Mouse (Mus musculus) CH12.LX (cell line): ENCODE data around the gene Usp6nl. TPM values are rescaled to one million over a fixed set of nuclear protein-coding genes. Genes with fewer than 3 reads are reported as not detected.

Source experiments
- DNase-seq: peaks from one replicate; pipeline ENCODE4 v3.0.0-alpha.2; 2013; ENCODE audit errors: extremely low read depth
- H3K27ac ChIP-seq: 2 replicates; pipeline ENCODE4 v1.5.1; 2012; ENCODE audit warnings: low read depth, mild to moderate bottlenecking, control low read depth, moderate library complexity; ENCODE audit not compliant: insufficient read depth
- H3K27me3 ChIP-seq: replicated peaks from 2 replicates; pipeline ENCODE3; 2012; ENCODE audit warnings: inconsistent platforms
- H3K36me3 ChIP-seq, 2 experiments: replicated peaks in 1 of 2; 2 replicates each; pipeline versions ENCODE3 to v1.6.1; 2012; ENCODE audit warnings: inconsistent platforms in 1 of 2, low read length in 1 of 2, mild to moderate bottlenecking in 1 of 2, mixed read lengths in 1 of 2, moderate library complexity in 1 of 2; ENCODE audit not compliant: control insufficient read depth in 1 of 2, insufficient read depth in 1 of 2
- H3K4me1 ChIP-seq, 2 experiments: 2 replicates each; pipeline ENCODE4 v1.6.1; 2012; ENCODE audit warnings: inconsistent platforms in 1 of 2, moderate library complexity in 1 of 2; ENCODE audit not compliant: insufficient read depth in 2 of 2, control insufficient read depth in 1 of 2
- H3K4me2 ChIP-seq: 2 replicates; pipeline ENCODE4 v1.6.1; 2012; ENCODE audit warnings: low read depth, mild to moderate bottlenecking, control low read depth; ENCODE audit not compliant: poor library complexity, insufficient read depth, severe bottlenecking
- H3K4me3 ChIP-seq, 3 experiments: fragments of 150-350 bp in 1 of 3; sonication (generic) in 1 of 3; replicated peaks in 1 of 3; 2 replicates each; pipeline versions ENCODE3 to v1.5.1; 2011 to 2012; ENCODE audit warnings: low read depth in 2 of 3, low read length in 2 of 3, mild to moderate bottlenecking in 2 of 3, moderate library complexity in 2 of 3, control low read depth in 1 of 3, improper control_type of control experiment in 1 of 3, inconsistent platforms in 1 of 3, mixed read lengths in 1 of 3; ENCODE audit not compliant: poor library complexity in 1 of 3
- H3K79me2 ChIP-seq: replicated peaks from 2 replicates; pipeline ENCODE4 v1.6.1; 2012; ENCODE audit warnings: mild to moderate bottlenecking, moderate library complexity; ENCODE audit not compliant: control insufficient read depth, poor library complexity, insufficient read depth, severe bottlenecking; ENCODE audit errors: extremely low read depth
- H3K9ac ChIP-seq: 2 replicates; pipeline ENCODE4 v1.6.1; 2012; ENCODE audit warnings: low read depth, mild to moderate bottlenecking, control low read depth, moderate library complexity; ENCODE audit not compliant: insufficient read depth
- H3K9me3 ChIP-seq: replicated peaks from 2 replicates; pipeline ENCODE3; 2012; ENCODE audit warnings: low read length, inconsistent platforms, mixed read lengths
- BHLHE40 ChIP-seq: IDR thresholded peaks from 2 replicates; pipeline ENCODE4 v1.6.1; 2011; ENCODE audit warnings: mild to moderate bottlenecking, low read depth, low read length, improper control_type of control experiment
- CHD1 ChIP-seq: IDR thresholded peaks from 2 replicates; pipeline ENCODE4 v1.6.1; 2012; ENCODE audit warnings: low read depth, low read length, improper control_type of control experiment, inconsistent platforms
- CHD2 ChIP-seq: IDR thresholded peaks from 2 replicates; pipeline ENCODE4 v1.6.1; 2011; ENCODE audit warnings: low read length, improper control_type of control experiment
- EP300 ChIP-seq: IDR thresholded peaks from 2 replicates; pipeline ENCODE4 v1.6.1; 2011; ENCODE audit warnings: low read length, improper control_type of control experiment
- GABPA ChIP-seq: IDR thresholded peaks from 2 replicates; pipeline ENCODE4 v1.6.1; 2012; ENCODE audit warnings: low read depth, low read length, improper control_type of control experiment, inconsistent platforms; ENCODE audit not compliant: insufficient replicate concordance
- HCFC1 ChIP-seq: IDR thresholded peaks from 2 replicates; pipeline ENCODE4 v1.6.1; 2012; ENCODE audit warnings: low read depth, mild to moderate bottlenecking, inconsistent platforms, low read length, improper control_type of control experiment
- IRF4 ChIP-seq: IDR thresholded peaks from 2 replicates; pipeline ENCODE4 v1.6.1; 2014; ENCODE audit warnings: low read depth, mild to moderate bottlenecking, inconsistent platforms, low read length, improper control_type of control experiment
- MAX ChIP-seq: IDR thresholded peaks from 2 replicates; pipeline ENCODE4 v1.6.1; 2011; ENCODE audit warnings: low read length, improper control_type of control experiment
- MAZ ChIP-seq: IDR thresholded peaks from 2 replicates; pipeline ENCODE4 v1.6.1; 2012; ENCODE audit warnings: low read depth, mild to moderate bottlenecking, inconsistent platforms, low read length, improper control_type of control experiment, moderate library complexity
- MEF2A ChIP-seq: IDR thresholded peaks from 2 replicates; pipeline ENCODE4 v1.6.1; 2014; ENCODE audit warnings: low read depth, mild to moderate bottlenecking, inconsistent platforms, low read length, improper control_type of control experiment, borderline replicate concordance
- MXI1 ChIP-seq: IDR thresholded peaks from 2 replicates; pipeline ENCODE4 v1.6.1; 2011; ENCODE audit warnings: mild to moderate bottlenecking, low read depth, low read length, improper control_type of control experiment
- NELFE ChIP-seq: IDR thresholded peaks from 2 replicates; pipeline ENCODE4 v1.6.1; 2011; ENCODE audit warnings: low read depth, low read length, improper control_type of control experiment
- NRF1 ChIP-seq: IDR thresholded peaks from 2 replicates; pipeline ENCODE4 v1.6.1; 2014; ENCODE audit warnings: low read depth, mild to moderate bottlenecking, inconsistent platforms, low read length, improper control_type of control experiment, moderate library complexity
- PAX5 ChIP-seq: IDR thresholded peaks from 2 replicates; pipeline ENCODE4 v1.6.1; 2012; ENCODE audit warnings: low read length, inconsistent platforms, mixed read lengths
- POLR2AphosphoS2 ChIP-seq: IDR thresholded peaks from 2 replicates; pipeline ENCODE4 v1.6.1; 2011; ENCODE audit warnings: low read depth, low read length, improper control_type of control experiment
- RCOR1 ChIP-seq: conservative IDR thresholded peaks from 2 replicates; pipeline ENCODE4 v1.6.1; 2012; ENCODE audit warnings: low read depth, mild to moderate bottlenecking, inconsistent platforms, low read length, improper control_type of control experiment
- SIN3A ChIP-seq: IDR thresholded peaks from 2 replicates; pipeline ENCODE4 v1.6.1; 2012; ENCODE audit warnings: low read length, improper control_type of control experiment, inconsistent platforms
- TBP ChIP-seq: conservative IDR thresholded peaks from 2 replicates; pipeline ENCODE4 v1.6.1; 2011; ENCODE audit warnings: low read depth, low read length, improper control_type of control experiment
- TCF12 ChIP-seq: IDR thresholded peaks from 2 replicates; pipeline ENCODE4 v1.6.1; 2014; ENCODE audit warnings: low read depth, mild to moderate bottlenecking, inconsistent platforms, low read length, improper control_type of control experiment
- UBTF ChIP-seq: IDR thresholded peaks from 2 replicates; pipeline ENCODE4 v1.6.1; 2012; ENCODE audit warnings: low read depth, mild to moderate bottlenecking, inconsistent platforms, low read length, improper control_type of control experiment, moderate library complexity
- USF1 ChIP-seq: IDR thresholded peaks from 2 replicates; pipeline ENCODE4 v1.6.1; 2014; ENCODE audit warnings: low read depth, mild to moderate bottlenecking, inconsistent platforms, low read length, improper control_type of control experiment
- USF2 ChIP-seq: conservative IDR thresholded peaks from 2 replicates; pipeline ENCODE4 v1.6.1; 2011; ENCODE audit warnings: low read depth, low read length, improper control_type of control experiment
- ZNF384 ChIP-seq: IDR thresholded peaks from 2 replicates; pipeline ENCODE4 v1.6.1; 2012; ENCODE audit warnings: low read depth, low read length, improper control_type of control experiment, inconsistent platforms
- dilution Hi-C: fragments of 300-500 bp; cut with MboI; formaldehyde crosslinking; loops from 2 replicates; pipeline ENCODE4 v1.14.3; 2020; ENCODE audit warnings: low sequenced_read_pairs; ENCODE audit not compliant: extremely low pct_unique_long_range_greater_than_20kb, extremely low pct_ligation_motif_present
- in situ Hi-C: fragments of 300-500 bp; cut with MboI; formaldehyde crosslinking; loops from 3 replicates; pipeline ENCODE4 v1.14.3; 2019; ENCODE audit warnings: low sequenced_read_pairs, low pct_ligation_motif_present, low pct_unique_long_range_greater_than_20kb, mixed read lengths
- polyA plus RNA-seq: library from polyadenylated mRNA; unstranded; fragments of >175 nt; gene quantifications from 2 replicates; pipeline ENCODE4 v1.2.1, GENCODE M21; 2012; ENCODE audit warnings: low read depth; ENCODE audit not compliant: insufficient read length
- total RNA-seq, 2 experiments: library from RNA; depleted of rRNA; stranded (reverse); fragments of 300-350 nt in 1 of 2; fragments of >200 nt in 1 of 2; gene quantifications; 2 replicates each; pipeline ENCODE4 v1.2.3; 2012 to 2014

Usp6nl gene
- total and polyA plus RNA-seq, 3 experiments = 4.1 to 12.1 (median 4.6) TPM

- Histone ChIP-seq H3K4me1 (peaks cover 16 to 41% of the 10 kb centered on the region in 2 experiments), H3K27ac (no peak overlapping the region), H3K4me3 (no peak overlapping the region), H3K4me2 (no peak overlapping the region), H3K79me2 (no peaks in the 10 kb centered on the region), H3K27me3 (no peaks in the 10 kb centered on the region), H3K36me3 (no peaks in the 10 kb centered on the region), H3K9ac (no peak overlapping the region), H3K9me3 (no peaks in the 10 kb centered on the region)
- in situ Hi-C loops = no loop called here
- TF ChIP-seq EP300 (0 out of 2 replicates have a peak, but pooled peaks have one; percentile 9), UBTF (no peak), ZNF384 (no peak), CHD2 (no peak), USF2 (no peak), MAZ (no peak)
- peak; percentile 37 for DNase-seq
- dilution Hi-C loops = no loop called here
These were observed 160.9 kb downstream of the Usp6nl start for GRCm38 (mm10) chr2:6483081-6483992.

DNA sequence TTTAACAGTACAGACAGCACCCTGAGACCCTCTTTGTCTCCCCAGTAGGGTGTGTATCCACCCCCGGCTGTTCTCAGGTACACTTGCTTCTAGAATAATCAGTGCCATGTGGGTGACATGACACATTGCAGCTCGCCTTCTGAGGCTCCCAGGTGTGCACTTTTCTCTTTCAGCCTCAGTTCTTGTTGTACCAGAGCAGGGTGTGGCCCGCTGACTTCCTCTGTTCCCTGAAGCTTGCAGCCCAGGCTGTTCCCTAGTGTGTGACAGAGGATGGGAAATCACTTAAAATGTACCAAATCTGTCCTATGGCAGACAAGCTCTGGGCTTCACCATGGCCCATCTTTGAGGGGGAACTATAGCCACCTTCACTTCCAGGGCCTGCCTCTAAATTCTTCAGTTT, 161.7 kb downstream of the Usp6nl start:
- DNase-seq = no peak
- Histone ChIP-seq H3K27me3 (no peaks in the 10 kb centered on the region), H3K9ac (no peak overlapping the region), H3K27ac (no peak overlapping the region), H3K36me3 (no peaks in the 10 kb centered on the region), H3K4me3 (no peak overlapping the region), H3K79me2 (no peaks in the 10 kb centered on the region)
- in situ Hi-C loops (no loop called here), dilution Hi-C loops (no loop called here)
- TF ChIP-seq IRF4 (no peak), MXI1 (no peak), TCF12 (no peak), SIN3A (no peak), NRF1 (no peak), PAX5 (no peak), BHLHE40 (no peak), POLR2AphosphoS2 (no peak), NELFE (no peak), GABPA (no peak), RCOR1 (no peak), ZNF384 (no peak), MEF2A (no peak), MAX (no peak), USF1 (no peak), CHD1 (no peak), TBP (no peak), HCFC1 (no peak)
- TF ChIP-seq, all 38 proteins: peak for 0
- no peak overlapping the region for H3K4me2 ChIP-seq
- H3K4me1 ChIP-seq = peaks cover 14 to 33% of the 10 kb centered on the region in 2 experiments
- H3K9me3 ChIP-seq = no peaks in the 10 kb centered on the region
